Mouse (Mus musculus): ENCODE measurements around the gene Serpini1. TPM values are rescaled to one million over a fixed set of nuclear protein-coding genes. Genes with fewer than 3 reads are reported as not detected.
"Not testable (repeated sequence)": the region's sequence is repeated elsewhere in the genome, so short reads cannot be mapped to it uniquely, and the experiment has no call there.

Serpini1 gene
- total and polyA plus RNA-seq, 2 experiments from 2014 or later, result 91.6 to 168 TPM

DNA sequence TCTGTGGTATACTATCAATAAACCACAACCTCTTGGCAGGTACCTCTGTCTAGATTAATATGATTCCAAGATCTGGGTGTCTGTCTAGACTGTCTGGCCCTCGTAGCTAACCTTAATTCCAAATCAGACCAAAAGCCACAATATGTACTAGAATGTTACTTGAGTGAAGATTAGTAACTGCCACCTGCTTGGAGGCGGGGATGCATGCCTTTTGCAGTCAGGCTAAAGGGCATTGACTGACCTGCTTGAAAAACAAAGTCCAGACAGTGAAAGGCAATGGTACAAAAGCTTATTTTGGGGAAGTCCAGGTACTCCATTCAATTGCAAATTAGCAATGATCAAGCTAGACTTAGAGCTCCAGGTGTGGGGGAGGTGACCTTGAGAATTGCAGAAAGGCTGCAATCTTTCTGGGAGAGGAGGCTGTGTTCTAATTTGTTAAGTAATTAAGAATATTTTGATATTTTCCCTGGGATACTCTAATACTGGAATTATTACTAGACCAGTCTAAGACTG, 94.3 kb downstream of the Serpini1 start:
- 79% methylated on average over 2 of the region's 2 CpGs for WGBS

DNA sequence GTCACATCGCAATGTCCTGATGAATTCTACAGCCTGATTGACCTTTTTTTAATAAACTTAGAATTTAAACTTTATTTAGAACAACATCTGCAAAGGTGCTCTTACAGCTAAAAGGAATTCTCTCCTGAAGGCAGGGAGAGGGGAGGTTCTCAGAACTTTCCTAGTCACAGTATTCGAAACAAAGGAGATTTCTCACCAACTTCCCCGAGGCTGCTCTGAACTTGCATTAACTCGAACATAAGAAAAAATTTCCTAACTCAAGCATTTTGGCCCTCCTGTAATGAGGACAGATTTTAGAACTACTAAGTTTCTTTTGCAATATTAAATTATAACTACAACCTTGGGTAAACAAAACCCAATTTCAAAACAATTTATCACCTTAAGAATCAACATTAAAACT, 96.6 kb downstream of the Serpini1 start:
- H3K9me3 ChIP-seq (ENCODE audit: low read length); H3K27ac ChIP-seq; H3K4me3 ChIP-seq (ENCODE audit: low read length); H3K4me1 ChIP-seq (ENCODE audit: insufficient read depth, low read length); H3K9ac ChIP-seq (replicated peaks; ENCODE audit: low read length); H3K36me3 ChIP-seq (ENCODE audit: insufficient read depth, low read length); H3K4me2 ChIP-seq (ENCODE audit: low read depth, low read length); H3K27me3 ChIP-seq (ENCODE audit: insufficient read depth, low read length); DNase-seq (ENCODE audit: low spot score); ATAC-seq: not testable (repeated sequence)
- WGBS, result 72% methylated on average over 4 of the region's 4 CpGs

More for the DNA sequence above, 94.3 kb downstream of the Serpini1 start:
- ATAC-seq (no peak), DNase-seq (ENCODE audit: low spot score) (no peak)
- no peak overlapping the region for H3K4me2 ChIP-seq (ENCODE audit: low read depth, low read length)
- H3K4me1 ChIP-seq (ENCODE audit: insufficient read depth, low read length), result no peaks in the 10 kb centered on the region
- H3K4me3 ChIP-seq (ENCODE audit: low read length), result no peak overlapping the region
- H3K9ac ChIP-seq (replicated peaks; ENCODE audit: low read length), result no peak overlapping the region
- H3K27me3 ChIP-seq (ENCODE audit: insufficient read depth, low read length), result no peaks in the 10 kb centered on the region
- no peaks in the 10 kb centered on the region for H3K36me3 ChIP-seq (ENCODE audit: insufficient read depth, low read length)
- no peak overlapping the region for H3K27ac ChIP-seq
- TF ChIP-seq CTCF (IDR thresholded peaks at IDR 0.05; ENCODE audit: low read depth), result no peak
- H3K9me3 ChIP-seq (ENCODE audit: low read length), result no peaks in the 10 kb centered on the region

DNA sequence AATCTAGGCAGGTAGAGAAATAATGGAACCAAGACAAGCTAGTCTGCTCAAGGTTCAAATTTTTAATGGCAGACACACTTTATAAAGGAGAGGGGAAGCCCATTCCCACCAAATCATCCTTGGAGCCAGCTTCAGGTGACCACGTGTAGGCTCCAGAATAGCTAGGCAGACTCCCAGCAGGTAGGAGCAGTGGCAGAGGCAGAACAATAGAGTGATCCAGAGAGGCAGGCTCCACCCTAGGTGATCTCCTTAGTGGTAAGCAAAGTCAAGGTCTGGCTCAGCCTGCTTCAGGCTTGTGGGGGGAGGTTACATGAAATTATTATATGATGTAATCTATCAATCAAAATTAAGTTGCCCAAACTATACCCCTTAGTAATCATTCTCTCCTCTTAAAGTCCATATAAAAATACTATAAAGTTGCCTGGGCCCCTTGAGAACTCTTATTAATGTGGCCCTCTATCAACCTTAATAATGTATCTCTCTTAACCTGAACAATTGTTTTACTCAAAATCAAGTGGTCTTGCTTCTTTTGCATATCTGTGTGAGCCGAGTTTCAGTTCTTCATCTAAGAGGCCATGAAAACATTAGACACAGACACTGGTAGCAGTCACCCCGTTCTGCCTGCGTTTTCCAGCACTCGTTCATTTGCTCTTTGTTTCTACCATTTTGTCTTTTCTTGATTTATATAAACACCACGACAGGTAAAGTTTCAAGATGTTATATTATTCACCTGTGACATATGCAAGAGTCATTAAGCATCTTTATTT, 98.4 kb downstream of the Serpini1 start:
- H3K4me2 ChIP-seq (ENCODE audit: low read depth, low read length), result no peak overlapping the region
- 77% methylated on average over 6 of the region's 6 CpGs for WGBS
- H3K4me3 ChIP-seq (ENCODE audit: low read length), result no peak overlapping the region
- TF ChIP-seq CTCF (IDR thresholded peaks at IDR 0.05; ENCODE audit: low read depth), result no peak
- H3K9ac ChIP-seq (replicated peaks; ENCODE audit: low read length), result no peak overlapping the region
- H3K27me3 ChIP-seq (ENCODE audit: insufficient read depth, low read length), result no peaks in the 10 kb centered on the region
- H3K36me3 ChIP-seq (ENCODE audit: insufficient read depth, low read length), result no peaks in the 10 kb centered on the region
- H3K27ac ChIP-seq, result no peak overlapping the region
- no peaks in the 10 kb centered on the region for H3K9me3 ChIP-seq (ENCODE audit: low read length)
- DNase-seq (ENCODE audit: low spot score), result no peak
- H3K4me1 ChIP-seq (ENCODE audit: insufficient read depth, low read length), result no peaks in the 10 kb centered on the region
- no peak for ATAC-seq

DNA sequence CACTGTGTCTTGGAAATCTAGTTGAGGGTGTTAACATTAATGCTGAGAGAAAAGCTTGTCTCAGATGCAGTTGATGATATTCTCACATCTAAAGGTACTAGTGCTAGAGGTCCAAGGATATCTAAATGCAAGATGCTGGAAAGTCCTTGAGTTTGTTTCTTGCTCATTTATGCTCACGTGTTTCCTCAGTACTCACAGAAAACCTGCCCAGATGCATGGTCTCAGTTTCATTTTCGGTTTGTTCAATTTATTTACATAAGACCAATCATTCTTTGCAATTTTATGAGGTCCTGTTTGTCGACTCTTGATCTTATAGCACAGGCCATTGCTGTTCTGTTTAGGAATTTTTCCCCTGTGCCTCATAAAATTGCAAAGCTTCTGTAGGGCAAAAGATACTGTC, 109.6 kb downstream of the Serpini1 start:
- WGBS, result 82% methylated on average over 3 of the region's 3 CpGs
- H3K4me2 ChIP-seq (ENCODE audit: low read depth, low read length), result no peak overlapping the region
- no peaks in the 10 kb centered on the region for H3K4me1 ChIP-seq (ENCODE audit: insufficient read depth, low read length)
- no peaks in the 10 kb centered on the region for H3K9me3 ChIP-seq (ENCODE audit: low read length)
- H3K9ac ChIP-seq (replicated peaks; ENCODE audit: low read length), result no peak overlapping the region
- no peaks in the 10 kb centered on the region for H3K36me3 ChIP-seq (ENCODE audit: insufficient read depth, low read length)
- no peaks in the 10 kb centered on the region for H3K27me3 ChIP-seq (ENCODE audit: insufficient read depth, low read length)
- DNase-seq (ENCODE audit: low spot score) (no peak), ATAC-seq (no peak)
- H3K27ac ChIP-seq, result no peak overlapping the region
- no peak for TF ChIP-seq CTCF (IDR thresholded peaks at IDR 0.05; ENCODE audit: low read depth)
- no peak overlapping the region for H3K4me3 ChIP-seq (ENCODE audit: low read length)

DNA sequence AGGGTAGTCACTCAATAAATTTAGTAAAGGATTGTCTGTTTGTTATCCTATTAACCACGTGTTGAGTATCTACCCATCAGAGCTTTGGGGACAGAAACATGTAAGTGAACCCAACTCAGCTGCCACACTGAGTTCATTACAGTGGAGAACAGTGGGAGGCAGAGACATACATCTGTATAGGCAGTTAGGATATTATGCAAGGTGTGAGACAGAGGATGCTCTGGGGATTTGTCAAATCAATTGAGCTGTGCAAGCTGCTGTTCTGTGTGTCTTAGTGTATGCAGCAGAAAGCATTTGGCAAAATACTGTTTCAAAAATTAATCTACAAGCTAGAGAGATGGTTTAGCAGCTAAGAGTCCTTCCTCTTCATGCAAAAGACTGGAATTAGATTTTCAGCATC, 113.1 kb downstream of the Serpini1 start:
- Histone ChIP-seq H3K4me3 (ENCODE audit: low read length) (no peak overlapping the region), H3K9ac (replicated peaks; ENCODE audit: low read length) (no peak overlapping the region), H3K27me3 (ENCODE audit: insufficient read depth, low read length) (no peaks in the 10 kb centered on the region), H3K4me1 (ENCODE audit: insufficient read depth, low read length) (no peaks in the 10 kb centered on the region), H3K36me3 (ENCODE audit: insufficient read depth, low read length) (no peaks in the 10 kb centered on the region), H3K4me2 (ENCODE audit: low read depth, low read length) (no peak overlapping the region), H3K9me3 (ENCODE audit: low read length) (no peaks in the 10 kb centered on the region), H3K27ac (no peak overlapping the region)
- TF ChIP-seq CTCF (IDR thresholded peaks at IDR 0.05; ENCODE audit: low read depth), result no peak
- WGBS, result 40% methylated on average over 1 of the region's 1 CpGs
- ATAC-seq (peak; percentile 29; the same call in 1 of the 2 replicates), DNase-seq (ENCODE audit: low spot score) (no peak)

DNA sequence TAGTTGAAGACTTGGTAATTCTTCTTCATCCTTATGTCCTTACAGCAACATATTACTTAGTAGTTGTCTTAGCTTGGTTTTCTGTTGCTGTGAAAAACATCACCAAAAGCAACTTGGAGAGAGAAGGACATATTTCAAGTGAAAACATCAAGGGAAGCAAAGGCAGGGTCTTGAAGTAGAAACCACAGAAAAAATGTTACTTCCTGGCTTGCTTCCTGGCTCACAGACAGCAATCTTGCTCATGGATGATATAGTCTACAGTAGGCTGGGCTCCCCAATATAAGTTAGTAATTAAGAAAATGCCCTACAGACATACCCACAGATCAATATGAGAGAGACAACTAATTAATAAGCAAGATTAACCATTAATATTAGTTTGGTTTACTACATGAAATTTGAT, 125.5 kb downstream of the Serpini1 start:
- Histone ChIP-seq H3K4me3 (ENCODE audit: low read length) (no peak overlapping the region), H3K4me2 (ENCODE audit: low read depth, low read length) (no peak overlapping the region), H3K4me1 (ENCODE audit: insufficient read depth, low read length) (no peaks in the 10 kb centered on the region), H3K9ac (replicated peaks; ENCODE audit: low read length) (no peak overlapping the region), H3K9me3 (ENCODE audit: low read length) (no peaks in the 10 kb centered on the region), H3K27ac (no peak overlapping the region), H3K27me3 (ENCODE audit: insufficient read depth, low read length) (no peaks in the 10 kb centered on the region), H3K36me3 (ENCODE audit: insufficient read depth, low read length) (no peaks in the 10 kb centered on the region)
- ATAC-seq (no peak), DNase-seq (ENCODE audit: low spot score) (no peak)
- no peak for TF ChIP-seq CTCF (IDR thresholded peaks at IDR 0.05; ENCODE audit: low read depth)

DNA sequence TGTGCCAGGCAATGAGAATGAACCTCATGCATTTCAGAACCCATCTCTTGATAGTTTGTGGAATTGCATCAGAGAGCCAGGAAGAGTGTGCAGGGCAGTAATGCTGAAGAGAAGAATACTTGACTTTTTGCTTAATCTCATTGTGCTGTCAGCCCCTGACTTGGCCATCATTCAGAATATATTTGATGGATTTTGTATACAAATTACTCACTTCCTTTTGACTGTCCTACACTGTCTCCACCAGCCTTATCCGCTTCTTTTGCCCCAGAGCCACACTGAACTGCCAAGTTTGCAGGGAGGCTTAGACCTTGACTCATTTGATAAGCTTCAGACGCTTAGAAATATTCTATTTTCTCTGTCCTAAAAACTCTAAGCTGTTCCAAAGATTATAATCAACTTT, 129.4 kb downstream of the Serpini1 start:
- Histone ChIP-seq H3K36me3 (ENCODE audit: insufficient read depth, low read length) (no peaks in the 10 kb centered on the region), H3K27me3 (ENCODE audit: insufficient read depth, low read length) (no peaks in the 10 kb centered on the region), H3K27ac (no peak overlapping the region), H3K9ac (replicated peaks; ENCODE audit: low read length) (no peak overlapping the region), H3K4me2 (ENCODE audit: low read depth, low read length) (no peak overlapping the region), H3K4me1 (ENCODE audit: insufficient read depth, low read length) (no peaks in the 10 kb centered on the region), H3K4me3 (ENCODE audit: low read length) (no peak overlapping the region), H3K9me3 (ENCODE audit: low read length) (no peaks in the 10 kb centered on the region)
- no peak for TF ChIP-seq CTCF (IDR thresholded peaks at IDR 0.05; ENCODE audit: low read depth)
- ATAC-seq, result no peak
- DNase-seq (ENCODE audit: low spot score), result no peak
- WGBS, result 82% methylated on average over 2 of the region's 2 CpGs

Data from hindbrain, postnatal 0 days (tissue).